Mouse (Mus musculus) lung, embryonic 14.5 days (tissue): ENCODE results near the gene Polrmt. TPM values are rescaled to one million over a fixed set of nuclear protein-coding genes. Genes with fewer than 3 reads are reported as not detected.
A peak's percentile ranks its signal among the peaks of the same experiment; 100 is the strongest.

Experiments
- ATAC-seq: fragments of 200-750 bp; cut with Nextera tagmentation; 2 replicates; pipeline ENCODE4 v1.8.0; 2017; ENCODE audit warnings: mild to moderate bottlenecking, moderate TSS enrichment, moderate library complexity; ENCODE audit not compliant: insufficient read depth
- DNase-seq: peaks from one replicate; pipeline ENCODE4 v3.0.0-alpha.2; 2015
- H3K27ac ChIP-seq: fragments of 300-500 bp; sonication (generic); 2 replicates; pipeline ENCODE4 v1.5.1; 2014; ENCODE audit warnings: low read depth, mild to moderate bottlenecking, moderate library complexity
- H3K27me3 ChIP-seq: fragments of 300-500 bp; sonication (generic); 2 replicates; pipeline ENCODE4 v1.6.1; 2014; ENCODE audit warnings: low read length, control low read depth; ENCODE audit not compliant: insufficient read depth
- H3K36me3 ChIP-seq: fragments of 300-500 bp; sonication (generic); 2 replicates; pipeline ENCODE4 v1.6.1; 2014; ENCODE audit warnings: control low read depth; ENCODE audit not compliant: insufficient read depth
- H3K4me1 ChIP-seq: fragments of 300-500 bp; sonication (generic); 2 replicates; pipeline ENCODE4 v1.6.1; 2014; ENCODE audit warnings: antibody characterized with exemption, control low read depth; ENCODE audit not compliant: insufficient read depth
- H3K4me2 ChIP-seq: fragments of 300-500 bp; sonication (generic); 2 replicates; pipeline ENCODE4 v1.6.1; 2014; ENCODE audit warnings: mild to moderate bottlenecking
- H3K4me3 ChIP-seq: fragments of 300-500 bp; sonication (generic); 2 replicates; pipeline ENCODE4 v1.5.1; 2014; ENCODE audit warnings: low read depth, low read length
- H3K9ac ChIP-seq: fragments of 300-500 bp; sonication (generic); 2 replicates; pipeline ENCODE4 v1.6.1; 2014
- H3K9me3 ChIP-seq: fragments of 300-500 bp; sonication (generic); 2 replicates; pipeline ENCODE4 v1.6.1; 2016; ENCODE audit warnings: low read depth, low read length, control low read depth
- CTCF ChIP-seq: IDR thresholded peaks from 2 replicates; pipeline ENCODE4 v1.5.1; 2016; ENCODE audit warnings: antibody characterized with exemption, low read depth
- WGBS: fragments of 180-500 bp; shearing (Covaris S2); extraction: QIAGEN DNeasy Blood & Tissue Kit; methylation state at CpG from one replicate; pipeline ENCODE4 v1.1.7; 2014; 5-methylcytosine and 5-hydroxymethylcytosine counted together
- polyA plus RNA-seq: library from polyadenylated mRNA; unstranded; fragments of >200 nt; fragmentation: Nextera tagmentation; extraction: Ambion mirVana; gene quantifications from 2 replicates; pipeline ENCODE4 v1.2.1, GENCODE M21; 2014

Gene Polrmt
- polyA plus RNA-seq, 1 experiment from 2014 or later = 44.2 TPM

DNA sequence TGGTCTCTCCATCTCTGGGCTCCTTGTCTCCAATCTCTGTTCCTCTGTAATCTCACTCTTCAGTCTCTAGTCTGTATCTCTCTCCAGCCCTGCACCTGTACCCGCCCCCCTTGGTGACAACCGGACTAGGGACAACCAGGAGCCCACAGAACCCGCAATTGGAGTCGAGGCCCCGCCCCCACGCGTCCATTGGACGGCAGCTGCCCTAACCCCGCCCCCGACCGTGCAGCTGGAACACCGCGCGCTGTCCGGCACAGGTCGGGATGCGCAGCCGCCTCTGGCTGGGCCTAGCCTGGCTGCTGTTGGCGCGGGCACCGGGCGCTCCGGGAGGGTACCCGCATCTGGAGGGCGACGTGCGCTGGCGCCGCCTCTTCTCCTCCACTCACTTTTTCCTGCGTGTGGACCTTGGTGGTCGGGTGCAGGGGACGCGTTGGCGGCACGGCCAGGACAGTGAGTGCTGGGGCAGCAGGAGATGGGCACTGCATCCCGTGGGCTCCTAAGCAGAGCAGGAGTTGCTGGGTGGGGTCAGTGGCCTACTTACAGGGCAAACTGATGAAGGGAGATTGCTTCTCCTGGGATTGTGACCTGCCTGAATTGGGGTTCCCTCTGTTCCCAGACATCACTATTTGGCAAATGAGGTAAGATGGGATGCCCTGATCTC, 8.6 kb upstream of the Polrmt start, which contains the start of gene Fgf22:
TSS of gene Fgf22 (plus strand) at position 221 of the 661 bp plus-strand sequence.
- Histone ChIP-seq H3K4me1 (peaks cover 5% of the 10 kb centered on the region; the same call in 1 of the 2 replicates), H3K4me2 (peak within 1 kb of the TSS; percentile 60), H3K4me3 (peak within 1 kb of the TSS; percentile 20), H3K36me3 (peaks cover 38% of the 10 kb centered on the region), H3K9ac (peak within 1 kb of the TSS; percentile 32), H3K9me3 (no peaks in the 10 kb centered on the region), H3K27ac (no peak within 1 kb of the TSS), H3K27me3 (no peaks in the 10 kb centered on the region)
- 2% methylated on average over 36 of the region's 36 CpGs for WGBS
- DNase-seq (peak; percentile 72), ATAC-seq (peak; percentile 85)
- no peak for TF ChIP-seq CTCF

DNA sequence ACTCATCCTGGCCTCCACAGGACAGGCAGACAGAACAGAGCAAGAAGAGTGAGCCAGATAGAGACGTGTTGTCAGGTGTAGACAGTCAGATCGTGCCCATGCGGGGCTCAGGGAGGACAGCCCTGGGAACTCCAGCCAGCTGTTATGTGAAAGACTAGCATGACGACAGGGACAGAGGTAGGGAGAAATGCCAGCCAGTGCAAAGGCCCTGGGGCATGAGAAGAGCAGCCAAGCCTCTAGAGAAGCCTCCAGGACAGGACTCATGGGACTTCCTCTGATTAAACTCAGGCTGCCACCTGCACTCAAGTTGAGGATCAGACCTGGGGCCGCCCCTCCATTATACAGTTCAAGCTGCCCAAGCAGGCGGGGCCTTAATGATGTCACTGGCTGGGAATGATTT, 2.1 kb upstream of the Polrmt start:
- DNase-seq (no peak), ATAC-seq (no peak)
- no peak for TF ChIP-seq CTCF
- H3K9me3 ChIP-seq = no peaks in the 10 kb centered on the region
- no peaks in the 10 kb centered on the region for H3K4me1 ChIP-seq
- no peak overlapping the region for H3K9ac ChIP-seq
- H3K4me3 ChIP-seq = no peak overlapping the region
- no peak overlapping the region for H3K27ac ChIP-seq
- H3K36me3 ChIP-seq = peaks cover 6% of the 10 kb centered on the region; the same call in 1 of the 2 replicates
- WGBS = 73% methylated on average over 6 of the region's 6 CpGs
- H3K4me2 ChIP-seq = no peak overlapping the region
- H3K27me3 ChIP-seq = no peaks in the 10 kb centered on the region

DNA sequence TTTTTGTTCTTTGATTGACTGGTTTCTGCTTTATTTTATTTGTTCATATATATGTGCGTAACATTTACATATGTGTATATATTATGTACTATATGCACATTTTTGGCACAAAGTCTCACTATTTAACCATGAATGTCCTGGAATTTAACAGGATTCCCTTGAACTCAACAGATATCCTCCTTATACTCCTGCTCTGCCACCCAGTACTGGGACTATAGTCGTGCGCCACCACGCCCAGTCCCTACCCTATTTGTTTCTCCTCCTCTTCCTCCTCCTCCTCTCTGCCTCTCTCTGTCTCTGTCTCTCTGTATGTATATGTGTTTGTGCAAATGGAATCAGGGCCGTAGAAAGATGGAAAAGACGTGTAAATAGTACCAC, 382 bp upstream of the Polrmt start:
- Histone ChIP-seq H3K27ac (no peak overlapping the region), H3K4me2 (peak overlapping the region; percentile 73), H3K36me3 (peaks cover 21% of the 10 kb centered on the region), H3K4me3 (peak overlapping the region; percentile 60), H3K4me1 (no peaks in the 10 kb centered on the region), H3K9me3 (no peaks in the 10 kb centered on the region), H3K27me3 (no peaks in the 10 kb centered on the region), H3K9ac (peak overlapping the region; percentile 13; the same call in 1 of the 2 replicates)
- no peak for TF ChIP-seq CTCF
- WGBS = 24% methylated on average over 6 of the region's 6 CpGs
- ATAC-seq = peak; percentile 64
- DNase-seq = no peak

DNA sequence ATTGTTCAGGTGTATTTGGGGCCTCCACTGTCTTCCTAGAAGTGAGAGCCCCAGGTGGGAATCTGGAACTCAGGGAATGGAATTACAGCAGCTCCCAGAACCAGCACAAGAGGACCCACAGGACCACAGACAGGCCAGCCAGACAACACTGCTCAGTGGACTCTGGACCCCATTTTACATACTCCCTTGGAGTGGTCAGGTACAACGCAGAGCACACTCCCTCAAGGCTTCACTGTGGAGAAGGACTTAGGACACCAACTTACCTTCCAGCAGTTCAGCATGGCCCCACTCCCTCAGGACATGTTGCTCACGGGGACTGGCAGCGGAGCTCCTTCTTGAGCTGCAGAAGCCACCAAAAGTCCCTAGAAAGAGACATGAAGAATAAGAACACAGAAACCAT, 970 bp downstream of the Polrmt start:
- H3K4me3 ChIP-seq = peak overlapping the region; percentile 60
- DNase-seq = no peak
- peaks cover 6% of the 10 kb centered on the region for H3K9me3 ChIP-seq
- H3K27me3 ChIP-seq = no peaks in the 10 kb centered on the region
- no peak overlapping the region for H3K27ac ChIP-seq
- H3K36me3 ChIP-seq = peaks cover 35% of the 10 kb centered on the region
- peak overlapping the region; percentile 73 for H3K4me2 ChIP-seq
- H3K9ac ChIP-seq = no peak overlapping the region; the same call in 1 of the 2 replicates
- no peak for TF ChIP-seq CTCF
- ATAC-seq = no peak
- H3K4me1 ChIP-seq = no peaks in the 10 kb centered on the region
- WGBS = 86% methylated on average over 3 of the region's 3 CpGs

DNA sequence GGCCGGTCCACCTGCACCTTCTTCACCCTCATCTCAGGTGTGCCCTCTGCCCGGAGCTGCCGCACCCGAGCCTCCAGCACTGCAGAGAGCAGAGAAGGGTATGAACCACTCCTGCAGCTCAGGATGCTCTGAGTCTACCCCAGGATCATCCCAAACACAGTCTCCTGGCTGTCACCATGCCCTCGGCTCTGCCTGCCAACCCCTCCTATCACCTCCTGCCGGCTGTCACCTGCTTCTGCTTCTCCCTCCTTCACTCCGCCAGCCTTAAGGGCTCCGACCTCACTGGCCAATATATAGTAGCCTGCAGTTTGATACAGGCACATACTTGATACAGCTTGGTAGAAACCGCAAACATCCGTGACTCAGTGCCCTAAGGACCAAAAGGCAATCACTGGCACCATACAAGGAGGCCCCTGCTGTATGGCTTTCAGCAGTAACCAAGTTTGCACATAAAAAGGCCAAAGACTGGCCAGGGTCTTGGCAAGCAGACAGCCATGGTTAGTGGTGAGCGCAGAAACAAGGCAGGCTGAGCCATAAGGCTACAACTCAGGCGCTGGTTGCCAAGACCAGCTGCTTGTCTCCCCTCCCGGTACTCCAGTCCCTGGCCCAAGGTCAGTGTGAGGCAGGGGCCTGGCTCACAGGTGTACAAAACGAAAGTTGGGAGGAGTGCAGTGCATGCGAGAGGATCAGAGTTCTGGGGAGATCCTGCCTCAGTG, 2.6 kb downstream of the Polrmt start:
- H3K36me3 ChIP-seq = peaks cover 51% of the 10 kb centered on the region
- H3K4me3 ChIP-seq = no peak overlapping the region
- no peak for ATAC-seq
- WGBS = 91% methylated on average over 15 of the region's 15 CpGs
- no peak overlapping the region for H3K27ac ChIP-seq
- no peak for DNase-seq
- TF ChIP-seq CTCF = no peak
- no peaks in the 10 kb centered on the region for H3K27me3 ChIP-seq
- H3K4me2 ChIP-seq = no peak overlapping the region
- H3K4me1 ChIP-seq = no peaks in the 10 kb centered on the region
- no peak overlapping the region for H3K9ac ChIP-seq
- H3K9me3 ChIP-seq = peaks cover 22% of the 10 kb centered on the region

DNA sequence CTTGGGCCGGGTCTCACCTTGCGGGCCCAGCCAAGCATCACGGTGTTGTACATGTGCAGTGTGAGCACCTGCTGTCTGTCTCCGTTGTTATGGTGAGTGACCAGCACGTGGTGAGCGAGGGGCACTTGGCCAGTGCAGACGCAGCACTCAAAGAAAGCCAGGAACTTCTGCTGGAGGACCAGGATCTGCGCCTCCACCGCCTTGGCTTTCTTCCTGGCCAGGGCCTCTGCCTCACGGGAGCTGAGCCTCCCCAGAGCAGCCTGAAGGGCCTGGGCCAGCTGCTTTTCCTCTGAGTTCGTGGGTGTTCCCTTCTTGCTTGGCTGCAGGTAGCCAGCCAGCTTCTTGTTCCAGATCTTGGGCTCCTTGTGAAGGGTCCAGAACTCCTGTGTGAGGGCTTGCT, 3.2 kb downstream of the Polrmt start:
- no peaks in the 10 kb centered on the region for H3K4me1 ChIP-seq
- no peaks in the 10 kb centered on the region for H3K27me3 ChIP-seq
- WGBS = 89% methylated on average over 11 of the region's 11 CpGs
- no peak for DNase-seq
- peaks cover 57% of the 10 kb centered on the region for H3K36me3 ChIP-seq
- no peak for TF ChIP-seq CTCF
- no peak overlapping the region for H3K9ac ChIP-seq
- no peak for ATAC-seq
- no peak overlapping the region for H3K4me3 ChIP-seq
- peaks cover 29% of the 10 kb centered on the region for H3K9me3 ChIP-seq
- no peak overlapping the region for H3K4me2 ChIP-seq
- H3K27ac ChIP-seq = no peak overlapping the region

DNA sequence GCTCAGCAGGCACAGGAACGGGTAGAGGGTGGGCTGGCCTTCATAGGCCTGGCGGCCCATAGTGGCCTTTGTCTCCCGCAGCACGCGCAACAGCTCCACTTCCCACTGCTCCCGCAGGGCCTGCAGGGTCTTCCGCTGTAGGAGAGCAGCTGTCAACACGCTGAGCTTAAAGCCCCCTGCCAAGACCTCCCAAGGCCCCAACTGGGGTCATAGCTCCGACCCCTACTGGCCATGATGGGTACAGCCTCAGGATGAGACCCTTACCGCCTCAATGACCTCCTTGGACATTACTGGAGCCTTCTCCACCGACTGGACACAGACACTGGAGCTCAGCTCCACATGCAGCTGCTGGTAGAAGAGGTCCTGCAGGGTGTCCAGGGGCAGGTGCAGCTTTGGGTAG, 5.5 kb downstream of the Polrmt start:
- Histone ChIP-seq H3K27me3 (no peaks in the 10 kb centered on the region), H3K4me3 (no peak overlapping the region), H3K9ac (no peak overlapping the region), H3K36me3 (peaks cover 80% of the 10 kb centered on the region), H3K4me2 (no peak overlapping the region), H3K9me3 (peaks cover 51% of the 10 kb centered on the region), H3K4me1 (no peaks in the 10 kb centered on the region), H3K27ac (no peak overlapping the region)
- peak; percentile 29 for TF ChIP-seq CTCF
- ATAC-seq (no peak), DNase-seq (no peak)
- 75% methylated on average over 11 of the region's 11 CpGs for WGBS
